Mouse (Mus musculus): ENCODE measurements around the gene En2.

DNA sequence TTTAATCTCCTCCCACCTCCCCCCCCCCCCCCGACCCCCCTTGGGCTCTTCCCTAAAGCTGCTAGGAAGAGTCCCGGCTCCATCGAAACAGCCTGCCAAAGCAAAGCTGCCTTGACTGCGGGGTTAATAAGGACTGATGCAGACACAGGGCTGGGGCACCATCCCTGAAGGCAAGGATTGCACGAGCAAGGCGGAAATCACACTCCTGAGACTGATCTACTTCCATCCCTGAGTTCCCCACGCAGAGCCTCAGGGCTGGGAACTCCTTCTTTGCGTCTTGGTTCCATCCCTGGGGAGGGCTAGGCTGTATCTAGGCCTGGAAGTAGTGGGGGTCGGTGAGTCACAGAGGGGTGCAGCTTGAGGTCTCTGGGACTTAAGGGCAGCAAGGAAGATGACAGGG is 8.6 kb downstream of the En2 start:
- TF ChIP-seq POLR2A (IDR thresholded peaks at IDR 0.05; ENCODE audit: borderline replicate concordance, extremely low read depth, low read depth, low read length) (no peak), CTCF (IDR thresholded peaks at IDR 0.05; ENCODE audit: insufficient read depth, low read length) (no peak)
